Mouse (Mus musculus) liver, embryonic 15.5 days (tissue): ENCODE measurements around the gene Naga. TPM values are rescaled to one million over a fixed set of nuclear protein-coding genes. Genes with fewer than 3 reads are reported as not detected.
"Not testable (repeated sequence)": the region's sequence is repeated elsewhere in the genome, so short reads cannot be mapped to it uniquely, and the experiment has no call there.

Source experiments
- ATAC-seq: fragments of 200-750 bp; cut with Nextera tagmentation; 2 replicates; pipeline ENCODE4 v1.8.0; 2017; ENCODE audit warnings: moderate number of reproducible peaks, mild to moderate bottlenecking, moderate library complexity; ENCODE audit not compliant: insufficient read depth
- H3K27ac ChIP-seq: fragments of 300-500 bp; sonication (generic); replicated peaks from 2 replicates; pipeline ENCODE4 v1.5.1; 2015; ENCODE audit warnings: mild to moderate bottlenecking, inconsistent platforms
- H3K27me3 ChIP-seq: fragments of 300-500 bp; sonication (generic); 2 replicates; pipeline ENCODE4 v1.6.1; 2015; ENCODE audit warnings: mild to moderate bottlenecking, inconsistent platforms
- H3K36me3 ChIP-seq: fragments of 300-500 bp; sonication (generic); replicated peaks from 2 replicates; pipeline ENCODE4 v1.6.1; 2015; ENCODE audit warnings: moderate library complexity, mild to moderate bottlenecking, inconsistent platforms
- H3K4me1 ChIP-seq: fragments of 300-500 bp; sonication (generic); replicated peaks from 2 replicates; pipeline ENCODE4 v1.6.1; 2015; ENCODE audit warnings: inconsistent platforms
- H3K4me2 ChIP-seq: fragments of 300-500 bp; sonication (generic); 2 replicates; pipeline ENCODE4 v1.6.1; 2015; ENCODE audit warnings: moderate library complexity, mild to moderate bottlenecking, inconsistent platforms
- H3K4me3 ChIP-seq: fragments of 300-500 bp; sonication (generic); replicated peaks from 2 replicates; pipeline ENCODE4 v1.5.1; 2015; ENCODE audit warnings: mild to moderate bottlenecking, inconsistent platforms
- H3K9ac ChIP-seq: fragments of 300-500 bp; sonication (generic); 2 replicates; pipeline ENCODE4 v1.6.1; 2015; ENCODE audit warnings: moderate library complexity, mild to moderate bottlenecking, inconsistent platforms
- H3K9me3 ChIP-seq: fragments of 300-500 bp; sonication (generic); replicated peaks from 2 replicates; pipeline ENCODE4 v1.6.1; 2016; ENCODE audit warnings: inconsistent platforms
- WGBS: fragments of 180-500 bp; shearing (Covaris S2); methylation state at CpG from one replicate; pipeline ENCODE4 v1.1.7; 2015; ENCODE audit warnings: mixed read lengths; ENCODE audit not compliant: insufficient replicate concordance; 5-methylcytosine and 5-hydroxymethylcytosine counted together
- polyA plus RNA-seq: library from polyadenylated mRNA; unstranded; fragments of >200 nt; fragmentation: Nextera tagmentation; extraction: Ambion mirVana; gene quantifications from 2 replicates; pipeline ENCODE4 v1.2.1, GENCODE M21; 2015

Naga gene
- polyA plus RNA-seq, 1 experiment from 2014 or later = 43.4 TPM

DNA sequence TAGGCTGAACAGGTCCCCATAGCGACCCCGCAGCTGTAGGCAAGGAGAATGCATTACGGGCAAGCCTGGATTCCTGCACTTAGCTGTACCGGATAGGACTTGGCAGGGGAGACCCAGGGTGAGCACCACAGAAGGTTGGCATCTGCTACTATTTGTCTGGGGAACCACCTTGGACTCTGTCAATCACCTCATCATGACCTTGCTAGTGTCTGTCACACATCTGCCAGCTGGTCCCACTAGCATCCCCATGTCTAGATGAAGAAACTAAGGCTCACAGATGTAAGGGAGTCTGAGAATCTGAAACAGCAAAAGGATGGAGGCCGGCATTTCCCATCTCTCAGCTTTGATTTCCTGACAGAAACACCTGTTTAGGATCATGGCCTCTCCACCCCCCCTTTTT, 35.7 kb upstream of the Naga start:
- H3K36me3 ChIP-seq = no peaks in the 10 kb centered on the region

DNA sequence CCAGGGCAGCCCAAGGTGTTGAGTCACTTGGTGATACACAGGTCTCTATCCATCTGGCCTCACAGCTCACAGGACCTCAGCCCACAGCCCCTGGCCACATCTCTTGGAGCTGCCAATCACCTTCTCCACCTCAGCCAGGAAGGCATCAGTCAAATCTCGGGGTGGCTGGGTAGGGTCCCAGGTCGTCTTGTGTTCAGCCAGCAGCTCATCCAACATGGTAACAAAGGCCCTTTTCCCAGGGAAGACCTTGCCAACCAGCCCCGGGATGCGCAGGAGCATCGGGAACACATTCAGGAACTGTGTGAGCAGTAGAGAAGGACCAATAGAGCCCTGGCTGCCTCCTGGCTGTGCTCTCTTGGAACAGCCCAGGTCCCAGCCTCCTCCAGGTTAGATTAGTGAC, 34.3 kb upstream of the Naga start:
- no peaks in the 10 kb centered on the region for H3K27me3 ChIP-seq
- no peaks in the 10 kb centered on the region for H3K36me3 ChIP-seq
- H3K4me2 ChIP-seq = no peak overlapping the region
- no peak overlapping the region for H3K9ac ChIP-seq
- 65% methylated on average over 5 of the region's 5 CpGs for WGBS
- no peaks in the 10 kb centered on the region for H3K9me3 ChIP-seq
- no peak for ATAC-seq
- H3K4me3 ChIP-seq = no peak overlapping the region
- H3K4me1 ChIP-seq = peaks cover 7% of the 10 kb centered on the region
- H3K27ac ChIP-seq = no peak overlapping the region

More for the DNA sequence above, 35.7 kb upstream of the Naga start:
- peaks cover 8% of the 10 kb centered on the region for H3K4me1 ChIP-seq
- peaks cover 2% of the 10 kb centered on the region; the same call in 1 of the 2 replicates for H3K27me3 ChIP-seq
- no peak overlapping the region for H3K4me2 ChIP-seq
- 81% methylated on average over 5 of the region's 5 CpGs for WGBS
- no peak for ATAC-seq
- H3K9ac ChIP-seq = no peak overlapping the region
- no peak overlapping the region for H3K4me3 ChIP-seq
- no peaks in the 10 kb centered on the region for H3K9me3 ChIP-seq
- H3K27ac ChIP-seq = no peak overlapping the region

DNA sequence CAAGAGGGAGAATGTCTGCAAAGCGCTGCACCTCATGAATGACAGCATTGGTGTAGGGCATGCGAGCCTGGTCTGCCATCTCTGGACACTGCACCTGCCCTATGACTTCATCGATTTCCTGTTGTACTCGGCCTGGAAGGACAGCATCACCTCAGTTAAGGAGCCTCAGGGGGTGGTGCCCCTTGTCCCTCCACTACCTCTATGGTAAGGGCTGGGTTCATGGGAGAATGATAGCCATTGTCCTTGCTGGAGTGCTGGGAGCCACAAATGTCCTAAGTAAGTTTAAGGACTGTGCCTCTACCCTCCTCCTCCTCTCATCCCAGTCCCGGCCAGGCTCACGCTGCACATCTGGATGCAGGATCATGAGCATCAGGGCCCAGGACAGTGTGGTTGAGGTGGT, 33.7 kb upstream of the Naga start:
- Histone ChIP-seq H3K4me1 (peaks cover 7% of the 10 kb centered on the region), H3K4me2 (no peak overlapping the region), H3K9ac (no peak overlapping the region), H3K36me3 (no peaks in the 10 kb centered on the region), H3K27ac (no peak overlapping the region), H3K4me3 (no peak overlapping the region), H3K27me3 (no peaks in the 10 kb centered on the region), H3K9me3 (no peaks in the 10 kb centered on the region)
- no peak for ATAC-seq
- WGBS = 66% methylated on average over 6 of the region's 6 CpGs

DNA sequence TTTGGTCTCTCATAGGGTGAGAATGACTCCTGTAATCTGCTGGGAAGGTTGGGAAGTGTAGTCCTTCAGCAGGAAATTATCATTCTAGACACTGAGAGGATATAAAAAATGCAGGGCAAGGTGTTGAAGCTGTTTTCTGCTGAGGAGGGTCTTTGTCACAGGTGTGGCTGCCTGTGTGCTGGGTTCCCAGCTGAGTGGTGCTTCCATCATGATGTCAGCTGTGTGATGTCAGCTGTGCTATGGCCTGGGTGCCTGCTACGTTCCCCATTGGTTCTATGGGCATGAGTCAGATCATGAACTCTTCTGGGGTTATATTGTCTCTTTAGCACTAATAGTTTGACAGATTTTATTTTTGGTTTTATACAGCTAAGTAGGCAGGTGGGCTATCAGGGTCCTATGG, 30.1 kb upstream of the Naga start:
- ATAC-seq = no peak
- H3K9ac ChIP-seq = no peak overlapping the region
- H3K27me3 ChIP-seq = no peaks in the 10 kb centered on the region
- H3K4me3 ChIP-seq = no peak overlapping the region
- H3K36me3 ChIP-seq = no peaks in the 10 kb centered on the region
- H3K9me3 ChIP-seq = no peaks in the 10 kb centered on the region
- H3K4me1 ChIP-seq = no peaks in the 10 kb centered on the region
- WGBS = 74% methylated on average over 1 of the region's 1 CpGs
- no peak overlapping the region for H3K27ac ChIP-seq
- no peak overlapping the region for H3K4me2 ChIP-seq

DNA sequence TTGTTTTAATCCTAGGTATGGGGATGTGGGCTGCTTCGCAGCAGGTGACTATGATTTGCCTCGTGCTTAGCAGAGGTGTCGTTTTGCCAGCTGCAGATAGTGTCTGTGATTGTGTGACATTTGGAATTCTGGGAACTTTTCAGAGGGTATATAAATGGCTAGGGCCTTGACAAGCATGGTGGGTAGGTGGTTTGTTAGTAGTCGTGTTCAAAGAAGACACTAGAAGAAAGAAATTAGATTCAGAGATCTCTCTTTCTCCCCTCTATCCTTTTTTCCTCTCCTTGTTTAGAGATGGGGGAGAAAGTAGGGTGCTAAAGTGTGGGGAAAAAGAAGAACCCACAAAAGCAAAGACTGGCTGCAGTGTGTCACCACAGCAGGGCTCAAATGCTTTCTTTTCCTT, 29.4 kb upstream of the Naga start:
- H3K27ac ChIP-seq = no peak overlapping the region

DNA sequence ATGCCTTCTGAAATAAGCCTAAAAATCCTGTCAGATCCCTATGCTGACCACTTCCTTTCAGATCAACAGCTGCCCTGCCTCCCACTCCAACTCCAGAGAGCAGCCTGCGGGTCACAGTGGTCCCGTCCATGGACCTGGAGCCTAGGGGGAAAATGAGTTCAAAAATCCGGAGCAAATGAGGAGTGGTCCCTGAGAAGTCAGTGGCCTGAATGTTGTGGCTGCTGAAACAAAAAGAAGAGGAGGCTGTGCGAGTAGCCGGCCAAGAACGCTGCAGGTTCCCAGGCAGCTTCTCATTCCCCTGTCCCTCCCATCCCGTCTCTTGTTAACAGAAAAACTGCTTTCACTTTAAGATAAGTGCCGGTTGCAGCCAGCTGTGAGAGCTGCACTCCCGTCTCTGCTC, 25.8 kb upstream of the Naga start:
- not testable (repeated sequence) for H3K27ac ChIP-seq, H3K36me3 ChIP-seq, H3K27me3 ChIP-seq, H3K9me3 ChIP-seq, H3K9ac ChIP-seq, ATAC-seq
- 8% methylated on average over 6 of the region's 9 CpGs for WGBS
- Histone ChIP-seq H3K4me1 (peaks cover 16% of the 10 kb centered on the region), H3K4me2 (peak overlapping the region; percentile 50), H3K4me3 (peak overlapping the region; percentile 28; the same call in 1 of the 2 replicates)

More for the DNA sequence above, 29.4 kb upstream of the Naga start:
- Histone ChIP-seq H3K4me1 (no peaks in the 10 kb centered on the region), H3K4me2 (no peak overlapping the region), H3K4me3 (no peak overlapping the region), H3K9me3 (no peaks in the 10 kb centered on the region), H3K36me3 (no peaks in the 10 kb centered on the region), H3K9ac (no peak overlapping the region), H3K27me3 (no peaks in the 10 kb centered on the region)
- WGBS = 57% methylated on average over 4 of the region's 4 CpGs
- no peak for ATAC-seq

DNA sequence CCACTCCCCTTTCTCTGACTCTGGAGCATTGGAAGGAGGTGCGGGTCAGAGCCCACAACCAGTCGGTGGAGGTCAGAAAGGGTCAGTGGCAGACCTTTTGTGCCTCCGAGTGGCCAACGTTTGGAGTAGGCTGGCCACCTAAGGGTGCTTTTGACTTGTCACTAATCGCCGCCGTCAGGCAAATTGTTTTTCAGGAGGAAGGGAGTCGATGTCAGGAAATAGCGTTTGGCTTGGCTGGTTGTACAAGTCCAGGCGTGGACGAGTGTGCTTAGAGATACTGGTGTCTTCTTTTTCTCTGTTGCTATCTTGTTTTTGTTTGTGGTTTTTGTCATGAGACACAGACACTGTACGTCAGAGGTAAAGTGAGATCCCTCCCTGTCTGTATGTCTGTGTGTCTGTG, 25.1 kb upstream of the Naga start:
- not testable (repeated sequence) for H3K27me3 ChIP-seq, H3K4me3 ChIP-seq, H3K27ac ChIP-seq, H3K36me3 ChIP-seq, ATAC-seq, H3K9ac ChIP-seq, H3K4me2 ChIP-seq, H3K9me3 ChIP-seq
- 10% methylated on average over 9 of the region's 12 CpGs for WGBS
- peaks cover 20% of the 10 kb centered on the region for H3K4me1 ChIP-seq

DNA sequence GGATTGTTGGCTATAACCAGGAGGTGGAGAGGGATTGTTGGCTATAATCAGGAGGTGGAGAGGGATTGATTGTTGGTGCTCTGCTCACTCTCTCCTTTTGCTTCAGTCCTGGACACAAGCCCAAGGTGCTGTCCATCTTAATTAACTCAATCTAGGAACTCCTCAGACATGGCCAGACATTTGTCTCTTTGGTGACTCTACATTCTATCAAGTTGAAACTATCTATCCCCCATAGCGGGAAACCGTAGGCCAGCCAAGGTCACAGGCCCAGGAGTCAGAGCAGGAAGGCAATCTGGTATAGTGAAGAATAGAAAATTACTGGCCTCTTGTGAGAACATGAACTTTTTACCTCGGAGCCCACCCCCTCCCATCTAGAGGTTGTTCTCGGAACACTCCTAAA, 23.5 kb upstream of the Naga start:
- Histone ChIP-seq H3K4me1 (peaks cover 25% of the 10 kb centered on the region), H3K9me3 (no peaks in the 10 kb centered on the region), H3K4me2 (no peak overlapping the region), H3K9ac (no peak overlapping the region), H3K4me3 (no peak overlapping the region), H3K27me3 (no peaks in the 10 kb centered on the region), H3K27ac (no peak overlapping the region), H3K36me3 (no peaks in the 10 kb centered on the region)
- WGBS = 78% methylated on average over 4 of the region's 4 CpGs
- ATAC-seq = no peak

DNA sequence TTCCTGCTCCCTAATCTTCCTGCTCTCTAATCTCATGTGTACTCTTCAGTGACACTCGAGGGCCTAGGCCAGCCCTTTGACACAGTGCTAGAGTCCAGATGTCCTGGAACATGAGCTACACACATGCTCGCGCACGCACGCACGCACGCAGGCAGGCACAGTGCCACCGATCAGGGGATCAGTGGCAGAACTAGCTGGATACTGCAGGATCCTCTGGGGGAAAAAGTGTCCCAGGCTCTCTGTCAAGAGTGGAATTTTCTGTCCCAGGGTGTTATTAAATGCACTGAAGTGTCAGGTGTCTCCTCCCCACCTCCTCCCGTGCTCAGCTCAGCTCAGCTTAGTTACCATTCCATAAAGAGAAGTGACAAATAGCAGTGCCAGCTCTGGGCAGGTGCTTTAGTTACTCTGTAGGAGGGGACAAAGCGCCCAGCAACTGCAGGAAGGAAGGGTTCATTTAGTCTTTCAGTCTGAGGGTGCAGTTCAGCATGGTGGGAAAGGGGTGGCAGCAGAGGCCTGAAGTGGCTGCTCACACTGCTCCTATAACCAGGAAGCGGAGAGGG, 22.8 kb upstream of the Naga start:
- Histone ChIP-seq H3K36me3 (no peaks in the 10 kb centered on the region), H3K27ac (peak overlapping the region; percentile 70), H3K9me3 (no peaks in the 10 kb centered on the region), H3K4me3 (no peak overlapping the region), H3K9ac (no peak overlapping the region), H3K4me2 (no peak overlapping the region), H3K27me3 (no peaks in the 10 kb centered on the region), H3K4me1 (peaks cover 25% of the 10 kb centered on the region)
- 70% methylated on average over 11 of the region's 11 CpGs for WGBS
- peak; percentile 77 for ATAC-seq

DNA sequence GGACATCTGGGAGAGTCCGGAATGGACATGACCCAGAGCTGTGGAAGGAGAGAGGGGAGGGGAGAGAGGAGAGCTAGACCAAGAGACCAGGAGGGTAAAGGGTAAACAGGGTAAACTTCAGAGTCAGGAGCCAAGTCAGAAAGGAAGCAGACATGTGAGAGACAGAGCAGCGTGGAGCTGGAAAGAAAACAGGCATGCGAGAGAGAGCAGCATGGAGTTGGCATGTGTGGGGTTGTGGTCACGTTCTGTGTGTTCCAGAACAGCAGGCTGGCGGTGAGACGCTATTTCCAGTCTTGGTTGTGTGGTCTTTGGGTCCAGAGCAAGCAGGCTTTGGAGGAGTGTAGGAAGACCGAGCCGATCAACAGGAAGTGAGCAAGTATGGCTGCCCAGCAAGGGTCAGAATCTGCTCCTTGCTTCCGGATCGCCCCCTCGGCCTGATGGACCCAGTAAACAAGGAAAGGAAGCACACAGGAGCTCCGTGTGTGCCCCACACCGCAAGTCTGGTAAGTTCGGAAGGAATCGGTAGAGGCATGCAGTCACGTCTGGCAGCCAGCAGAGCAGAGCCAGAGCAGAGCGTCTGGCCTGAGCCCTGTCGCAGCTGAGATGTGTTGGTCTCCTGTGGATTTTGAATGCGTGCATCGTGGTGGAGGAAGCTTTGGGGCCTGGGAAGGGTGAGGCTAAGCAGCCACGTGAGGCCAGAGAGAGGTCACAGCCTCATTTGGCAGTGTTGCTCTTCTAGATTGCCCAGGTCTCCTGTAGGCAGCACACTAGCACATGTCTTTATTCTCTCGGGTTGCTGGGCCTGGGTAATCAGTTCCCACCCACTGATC, 19.9 kb upstream of the Naga start:
- no peak for ATAC-seq
- Histone ChIP-seq H3K36me3 (no peaks in the 10 kb centered on the region), H3K4me2 (no peak overlapping the region; the same call in 1 of the 2 replicates), H3K9ac (no peak overlapping the region), H3K4me1 (peaks cover 42% of the 10 kb centered on the region), H3K27ac (peak overlapping the region; percentile 29; the same call in 1 of the 2 replicates), H3K27me3 (no peaks in the 10 kb centered on the region), H3K4me3 (no peak overlapping the region), H3K9me3 (no peaks in the 10 kb centered on the region)
- 59% methylated on average over 22 of the region's 22 CpGs for WGBS

DNA sequence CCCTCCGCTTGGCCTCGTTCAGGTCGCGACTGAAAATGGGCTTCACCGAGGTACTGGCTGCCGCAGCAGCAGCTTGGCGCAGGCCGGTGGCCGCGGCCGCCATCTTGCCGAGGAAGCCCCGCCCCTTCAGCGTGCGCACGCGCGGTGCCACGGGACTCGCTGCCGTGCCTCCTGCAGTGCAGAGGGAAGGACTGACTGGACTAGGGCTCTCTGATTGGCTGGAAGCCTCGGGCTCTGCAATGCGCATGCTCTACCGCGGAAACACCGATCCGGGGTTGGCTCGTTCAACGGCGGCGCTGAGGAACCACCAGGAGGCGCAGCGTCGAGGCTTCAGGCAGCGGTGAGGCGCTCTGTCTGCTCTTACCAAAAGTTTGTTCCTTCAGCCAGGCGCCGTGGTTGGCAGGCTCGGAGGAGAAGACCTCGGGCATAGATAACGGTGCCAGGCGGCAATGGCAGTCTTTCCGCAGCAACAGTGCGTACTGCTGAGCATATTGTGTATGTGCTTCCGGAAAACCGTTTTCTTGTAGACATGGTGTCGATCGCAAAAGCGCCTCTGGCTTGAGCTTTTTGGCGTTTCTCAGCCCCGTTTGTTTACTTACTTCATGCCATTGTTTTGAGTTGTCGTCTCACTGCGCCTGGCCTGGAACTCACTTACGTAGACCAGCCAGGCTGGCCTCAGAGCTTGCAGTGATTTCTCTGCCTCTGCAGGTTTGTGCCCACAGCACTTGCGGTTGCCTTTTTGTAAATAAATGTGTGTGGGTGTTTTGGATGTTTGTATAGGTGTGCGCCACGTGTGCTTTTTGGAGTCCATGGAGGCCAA, 15.6 kb upstream of the Naga start, which contains the start of gene Ndufa6:
Gene Ndufa6, minus strand, starts transcription at position 197 of the 820 bp plus-strand sequence.
- Histone ChIP-seq H3K4me3 (peak within 1 kb of the TSS; percentile 83), H3K9ac (peak within 1 kb of the TSS; percentile 95), H3K27me3 (no peaks in the 10 kb centered on the region), H3K4me2 (peak within 1 kb of the TSS; percentile 88), H3K27ac (peak within 1 kb of the TSS; percentile 94), H3K9me3 (no peaks in the 10 kb centered on the region), H3K36me3 (peaks cover 18% of the 10 kb centered on the region), H3K4me1 (peaks cover 65% of the 10 kb centered on the region)
- peak; percentile 98 for ATAC-seq
- 2% methylated on average over 57 of the region's 57 CpGs for WGBS
